Mouse (Mus musculus): ENCODE results near the gene Zfp683. TPM values are rescaled to one million over a fixed set of nuclear protein-coding genes. Genes with fewer than 3 reads are reported as not detected.

Zfp683 gene
- total and polyA plus RNA-seq, 3 experiments: 0.16 TPM; not detected in 2

DNA sequence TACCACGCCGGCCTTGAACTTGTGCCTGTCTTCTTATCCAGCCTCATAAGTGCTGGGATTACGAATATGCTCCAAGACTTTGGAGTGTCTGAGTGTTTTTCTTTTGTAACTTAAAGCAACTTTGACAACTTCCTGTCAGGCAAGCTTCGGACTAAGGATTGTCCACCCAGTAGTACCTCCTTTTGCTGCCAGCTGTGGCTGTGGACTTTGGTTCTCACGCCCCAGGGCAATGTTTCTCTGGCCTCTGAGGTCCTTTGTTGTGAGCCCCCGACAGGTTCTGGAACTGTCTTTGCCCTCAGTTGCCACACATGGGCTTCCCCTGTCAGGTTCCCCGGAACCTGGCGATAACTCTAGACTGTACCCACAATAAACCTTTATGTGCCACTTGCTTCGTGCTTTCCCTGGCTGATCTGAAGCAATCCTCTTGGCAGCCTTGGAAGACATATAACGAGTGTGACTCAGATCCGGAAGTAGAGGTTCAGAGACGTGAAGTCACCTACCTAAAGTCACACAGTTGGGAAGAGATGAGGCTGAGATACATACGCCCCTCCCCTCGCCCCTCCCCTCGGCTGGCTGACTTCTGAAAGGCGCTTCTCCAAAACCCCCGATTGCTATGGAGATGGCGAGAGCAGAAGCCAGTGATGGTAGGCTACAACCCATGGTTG lies 7.7 kb downstream of the Zfp683 start:
- H3K4me1 ChIP-seq (ENCODE audit: control insufficient read depth in 1 of 2, insufficient read depth in 2 of 2): peaks cover 8 to 24% of the 10 kb centered on the region in 2 experiments; a peak in 2 of 4 replicates
- H3K27me3 ChIP-seq (replicated peaks): no peaks in the 10 kb centered on the region

DNA sequence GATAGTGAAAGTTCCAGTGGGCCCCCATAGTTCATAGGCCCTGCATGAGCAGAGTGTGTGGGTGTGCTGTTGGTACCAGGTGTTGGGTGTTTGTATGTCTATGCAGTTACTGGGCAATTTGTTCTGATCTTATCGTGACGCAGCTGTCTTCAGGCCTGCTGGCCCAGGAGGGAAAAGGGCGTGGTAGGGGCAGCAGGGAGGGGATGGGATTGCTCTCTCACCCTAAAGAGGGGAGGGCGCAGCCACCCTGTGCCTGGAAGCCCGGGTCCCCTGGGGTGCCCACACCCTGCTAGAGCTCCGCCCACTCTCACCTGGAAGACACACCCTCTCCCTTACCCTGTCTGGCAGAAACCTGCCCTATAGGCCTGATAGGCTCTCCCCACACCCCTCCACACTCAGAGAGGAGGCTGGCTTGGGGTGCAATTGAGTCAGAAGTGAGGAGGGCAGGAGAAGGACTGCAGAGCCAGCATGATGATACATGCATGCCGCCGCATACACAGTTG lies 8.4 kb downstream of the Zfp683 start:
- H3K27ac ChIP-seq (ENCODE audit: insufficient read depth, low read depth): no peak overlapping the region

More for the DNA sequence above, 7.7 kb downstream of the Zfp683 start:
- H3K36me3 ChIP-seq (replicated peaks in 1 of 2; ENCODE audit: control insufficient read depth in 1 of 2, insufficient read depth in 1 of 2, low read length in 1 of 2): no peaks in the 10 kb centered on the region
- dilution Hi-C loops (cut with MboI; ENCODE audit: extremely low pct_ligation_motif_present, extremely low pct_unique_long_range_greater_than_20kb, low sequenced_read_pairs) (no loop called here), in situ Hi-C loops (cut with MboI; ENCODE audit: low pct_ligation_motif_present, low pct_unique_long_range_greater_than_20kb, low sequenced_read_pairs) (no loop called here)
- no peak overlapping the region for H3K4me3 ChIP-seq (replicated peaks in 1 of 3; ENCODE audit: low read depth in 2 of 3, low read length in 2 of 3, poor library complexity in 1 of 3)
- no peak overlapping the region for H3K4me2 ChIP-seq (ENCODE audit: insufficient read depth, low read depth, poor library complexity, severe bottlenecking)
- no peak overlapping the region for H3K27ac ChIP-seq (ENCODE audit: insufficient read depth, low read depth)
- H3K9me3 ChIP-seq (replicated peaks; ENCODE audit: low read length): no peaks in the 10 kb centered on the region
- H3K9ac ChIP-seq (ENCODE audit: insufficient read depth, low read depth): no peak overlapping the region
- H3K79me2 ChIP-seq (replicated peaks; ENCODE audit: control insufficient read depth, extremely low read depth, insufficient read depth, poor library complexity, severe bottlenecking): no peaks in the 10 kb centered on the region
- TF ChIP-seq MYC (IDR thresholded peaks at IDR 0.05; ENCODE audit: low read depth, low read length) (no peak), MXI1 (IDR thresholded peaks at IDR 0.05; ENCODE audit: low read depth, low read length) (no peak), EP300 (IDR thresholded peaks at IDR 0.05; ENCODE audit: low read length) (no peak), POLR2AphosphoS2 (IDR thresholded peaks at IDR 0.05; ENCODE audit: low read depth, low read length) (no peak), SMC3 (IDR thresholded peaks at IDR 0.05; ENCODE audit: low read depth, low read length) (no peak), TBP (conservative IDR thresholded peaks at IDR 0.05; ENCODE audit: low read depth, low read length) (no peak), USF2 (conservative IDR thresholded peaks at IDR 0.05; ENCODE audit: low read depth, low read length) (no peak), MAX (IDR thresholded peaks at IDR 0.05; ENCODE audit: low read length) (no peak), HCFC1 (IDR thresholded peaks at IDR 0.05; ENCODE audit: low read depth, low read length) (no peak), MEF2A (IDR thresholded peaks at IDR 0.05; ENCODE audit: borderline replicate concordance, low read depth, low read length) (no peak), ZNF384 (IDR thresholded peaks at IDR 0.05; ENCODE audit: low read depth, low read length) (no peak), MAFK (IDR thresholded peaks at IDR 0.05; ENCODE audit: insufficient replicate concordance, low read length) (no peak), ZKSCAN1 (IDR thresholded peaks at IDR 0.05; ENCODE audit: borderline replicate concordance, low read depth, low read length) (no peak), JUN (IDR thresholded peaks at IDR 0.05; ENCODE audit: insufficient read depth, low read depth, low read length) (no peak), CHD2 (IDR thresholded peaks at IDR 0.05; ENCODE audit: low read length) (no peak), PAX5 (IDR thresholded peaks at IDR 0.05; ENCODE audit: low read length) (no peak), CHD1 (IDR thresholded peaks at IDR 0.05; ENCODE audit: low read depth, low read length) (no peak), UBTF (IDR thresholded peaks at IDR 0.05; ENCODE audit: low read depth, low read length) (no peak)
- no peak for DNase-seq (ENCODE audit: extremely low read depth)

More for the DNA sequence above, 8.4 kb downstream of the Zfp683 start:
- TF ChIP-seq TCF12 (IDR thresholded peaks at IDR 0.05; ENCODE audit: low read depth, low read length): no peak
- TF ChIP-seq CTCF (conservative IDR thresholded peaks at IDR 0.05 in 1 of 2, IDR thresholded peaks at IDR 0.05 in 1 of 2; ENCODE audit: low read depth in 2 of 2, low read length in 2 of 2): no peak
- Histone ChIP-seq H3K27me3 (replicated peaks) (no peaks in the 10 kb centered on the region), H3K79me2 (replicated peaks; ENCODE audit: control insufficient read depth, extremely low read depth, insufficient read depth, poor library complexity, severe bottlenecking) (no peaks in the 10 kb centered on the region), H3K4me1 (ENCODE audit: control insufficient read depth in 1 of 2, insufficient read depth in 2 of 2) (peaks cover 8 to 24% of the 10 kb centered on the region in 2 experiments; a peak in 2 of 4 replicates), H3K36me3 (replicated peaks in 1 of 2; ENCODE audit: control insufficient read depth in 1 of 2, insufficient read depth in 1 of 2, low read length in 1 of 2) (no peaks in the 10 kb centered on the region), H3K4me2 (ENCODE audit: insufficient read depth, low read depth, poor library complexity, severe bottlenecking) (no peak overlapping the region), H3K4me3 (replicated peaks in 1 of 3; ENCODE audit: low read depth in 2 of 3, low read length in 2 of 3, poor library complexity in 1 of 3) (no peak overlapping the region), H3K9me3 (replicated peaks; ENCODE audit: low read length) (no peaks in the 10 kb centered on the region), H3K9ac (ENCODE audit: insufficient read depth, low read depth) (no peak overlapping the region)
- DNase-seq (ENCODE audit: extremely low read depth): no peak
- dilution Hi-C loops (cut with MboI; ENCODE audit: extremely low pct_ligation_motif_present, extremely low pct_unique_long_range_greater_than_20kb, low sequenced_read_pairs) (no loop called here), in situ Hi-C loops (cut with MboI; ENCODE audit: low pct_ligation_motif_present, low pct_unique_long_range_greater_than_20kb, low sequenced_read_pairs) (no loop called here)
